Mouse (Mus musculus): Measurements from ENCODE around the gene Pla2g2c.

DNA sequence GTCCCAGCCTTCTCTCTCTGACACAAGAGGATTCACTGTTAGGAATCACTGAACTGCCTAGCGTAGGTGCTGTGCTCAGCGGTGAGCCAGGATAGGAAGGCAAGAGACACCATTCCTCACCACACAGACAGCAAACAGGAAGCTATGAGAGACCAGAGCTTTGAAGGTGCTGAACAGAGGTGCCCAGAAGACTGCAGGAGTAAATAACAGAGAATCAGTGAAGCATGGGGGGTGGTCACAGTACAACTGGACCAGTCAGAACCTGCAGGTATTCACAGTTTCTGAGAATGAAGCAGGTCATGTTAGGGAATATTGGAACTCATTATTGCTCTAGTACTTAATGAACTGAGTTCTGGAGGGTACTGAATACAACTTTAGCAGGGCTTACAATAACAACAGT is 26.3 kb upstream of the Pla2g2c start:
- TF ChIP-seq CTCF (IDR thresholded peaks at IDR 0.05; ENCODE audit: borderline replicate concordance, insufficient read depth, low read depth, low read length): no peak
- TF ChIP-seq POLR2A (IDR thresholded peaks at IDR 0.05; ENCODE audit: borderline replicate concordance, insufficient read depth, low read length): no peak

Data from cerebellum, adult 2 months (tissue).